Mouse (Mus musculus): ENCODE data around the gene Rorc. TPM values are rescaled to one million over a fixed set of nuclear protein-coding genes. Genes with fewer than 3 reads are reported as not detected.

Rorc gene
- total RNA-seq, 2 experiments from 2014 or later: 2.0 to 2.6 TPM

DNA sequence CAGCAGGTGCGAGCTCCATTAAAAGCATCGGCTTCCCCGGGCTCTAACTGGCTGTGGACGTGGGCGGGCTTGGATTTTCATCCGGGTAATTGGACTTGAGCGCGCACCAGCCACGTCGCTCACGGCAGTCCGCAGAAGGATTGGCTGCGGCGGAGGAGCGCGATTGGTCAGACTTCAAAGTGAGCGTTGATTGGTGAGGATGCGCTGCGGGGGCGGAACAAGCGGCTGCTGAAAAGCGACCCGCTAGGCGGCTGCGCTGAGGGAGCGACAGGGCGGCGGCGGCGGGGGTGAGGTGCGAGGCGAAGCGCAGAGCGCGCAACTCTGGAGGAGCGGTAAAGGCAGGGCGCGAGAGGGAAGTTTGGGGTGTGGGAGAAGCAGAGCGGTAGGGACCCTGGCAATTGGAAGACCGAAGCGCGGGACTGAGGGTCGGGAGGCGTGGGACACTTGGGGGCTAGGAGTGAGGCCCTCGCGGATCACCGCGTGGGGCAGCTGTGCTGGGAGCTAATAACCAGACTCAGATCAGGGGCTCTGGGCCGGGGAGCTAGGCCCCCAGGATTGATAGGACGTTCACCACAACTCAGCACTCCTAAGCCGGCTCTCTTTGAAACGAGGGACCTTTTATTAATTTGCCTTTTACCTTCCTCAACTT is 40.6 kb downstream of the Rorc start, which contains the start of gene Tdrkh:
Gene Tdrkh, plus strand, starts transcription at position 243 of the 649 bp plus-strand sequence.
- DNase-seq (ENCODE audit: low spot score in 2 of 2): peak; percentile 98 to 99

DNA sequence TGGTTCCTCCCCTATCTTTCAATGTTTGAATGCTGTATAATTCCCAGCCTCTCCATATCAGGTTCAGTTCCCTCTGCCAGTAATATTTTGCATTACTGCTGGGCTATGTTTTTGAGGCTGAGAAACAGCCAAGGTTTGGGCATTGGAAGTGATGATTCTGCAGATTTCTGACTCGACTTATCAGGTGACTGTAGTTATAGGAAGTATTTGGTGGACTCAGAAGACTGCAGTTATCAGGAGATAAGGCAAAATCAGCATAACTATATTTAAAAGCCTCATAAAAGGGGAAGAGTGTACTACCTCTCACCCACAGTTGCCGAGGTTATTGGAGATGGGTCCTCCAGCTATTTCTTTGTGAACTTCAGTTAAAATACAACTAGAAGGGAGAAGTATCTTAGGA is 58.4 kb downstream of the Rorc start:
- DNase-seq (ENCODE audit: low spot score in 2 of 2): no peak

DNA sequence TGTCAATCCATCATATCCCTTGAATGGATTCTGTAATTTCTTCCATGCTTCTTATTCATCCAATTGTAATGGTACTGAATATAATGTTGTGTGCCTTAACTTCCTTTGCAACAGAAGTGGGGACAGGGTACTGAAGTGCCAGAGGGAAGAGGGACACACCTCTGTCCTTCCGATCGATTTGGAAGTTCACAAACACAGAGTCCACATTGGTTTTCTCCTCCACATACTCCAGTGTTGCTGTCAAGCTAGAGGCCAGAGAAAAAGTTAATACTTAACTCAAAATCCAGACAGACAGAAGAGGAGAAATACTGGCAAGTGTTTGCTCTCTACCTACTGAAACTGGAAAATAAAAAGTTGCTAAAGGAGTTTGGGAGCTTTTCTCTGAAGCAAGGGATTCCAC is 61.7 kb downstream of the Rorc start:
- DNase-seq (ENCODE audit: low spot score in 2 of 2): no peak

DNA sequence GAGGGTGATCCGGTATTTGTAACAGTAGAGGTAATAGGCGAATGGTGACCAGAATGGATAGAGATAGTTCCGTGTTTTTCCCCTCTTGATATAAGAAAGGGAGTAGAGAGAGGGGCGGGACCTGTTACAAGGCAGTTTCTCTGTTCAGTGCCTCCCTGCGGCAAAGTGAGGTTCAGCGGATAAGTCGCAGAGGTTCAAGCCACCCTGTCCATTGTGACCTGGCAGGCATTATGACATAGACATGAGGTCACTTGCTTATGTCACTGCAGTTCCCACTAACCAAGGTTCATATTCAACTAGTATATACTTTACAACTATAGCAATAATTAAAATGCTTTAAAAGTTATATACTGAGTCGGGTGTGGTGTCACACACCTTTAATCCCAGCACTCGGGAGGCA is 63.8 kb downstream of the Rorc start:
- DNase-seq (ENCODE audit: low spot score in 2 of 2): no peak

DNA sequence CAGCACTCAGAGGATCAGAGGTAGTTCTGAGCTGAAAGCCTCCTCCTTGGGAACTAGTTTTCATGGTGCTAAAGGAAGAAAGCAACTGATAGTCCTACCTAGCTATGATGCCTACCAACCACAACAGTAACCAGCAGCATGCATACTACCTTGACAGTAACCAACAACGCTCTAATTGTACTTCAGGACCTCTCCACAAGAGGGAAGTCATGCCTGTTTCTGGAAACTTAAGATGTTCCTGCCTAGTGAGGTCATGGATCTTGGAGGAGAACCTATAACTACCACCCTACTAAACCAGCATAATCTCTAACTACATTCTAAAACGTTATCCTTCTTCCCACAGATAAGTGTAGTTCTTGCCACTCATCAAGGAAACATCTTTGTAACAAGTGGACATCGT is 68.6 kb downstream of the Rorc start:
- peak in 1 of 2 experiments; percentile 28 for DNase-seq (ENCODE audit: low spot score in 2 of 2)

DNA sequence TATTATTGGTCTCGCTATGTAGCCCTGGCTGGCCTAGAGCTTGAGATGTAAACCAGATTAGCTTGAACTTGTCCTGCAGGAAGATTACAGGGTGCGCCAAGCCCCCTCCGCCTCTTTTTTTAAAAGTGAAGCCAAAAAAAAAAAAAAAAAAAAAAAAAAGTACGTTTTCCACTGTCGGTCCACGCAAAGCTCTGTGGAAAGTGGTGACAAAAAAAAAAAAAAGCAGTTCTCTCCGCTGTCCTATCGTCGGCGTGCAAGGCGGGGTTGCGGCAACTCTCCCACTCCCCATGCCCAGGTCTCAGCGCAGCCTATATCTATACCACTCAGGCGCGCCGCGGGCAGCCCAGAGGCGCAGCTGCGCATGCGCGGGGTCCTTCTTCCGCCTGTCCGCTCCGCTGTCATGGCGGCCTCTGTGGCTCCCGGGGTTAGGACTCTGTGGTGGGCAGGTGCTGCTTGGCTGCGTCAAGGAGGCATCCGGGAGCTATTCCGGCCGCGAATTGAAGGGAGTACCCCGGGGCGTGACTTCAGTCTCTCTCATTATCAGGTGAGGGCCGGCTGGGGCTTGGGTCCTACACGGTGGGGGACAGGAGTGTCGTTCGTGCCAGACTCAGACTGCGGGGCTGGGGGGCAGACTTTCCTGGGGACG is 70.5 kb downstream of the Rorc start, which contains the start of gene Mrpl9:
Gene Mrpl9, plus strand, starts transcription at position 368 of the 646 bp plus-strand sequence.
- DNase-seq (ENCODE audit: low spot score in 2 of 2): peak; percentile 88 to 96

DNA sequence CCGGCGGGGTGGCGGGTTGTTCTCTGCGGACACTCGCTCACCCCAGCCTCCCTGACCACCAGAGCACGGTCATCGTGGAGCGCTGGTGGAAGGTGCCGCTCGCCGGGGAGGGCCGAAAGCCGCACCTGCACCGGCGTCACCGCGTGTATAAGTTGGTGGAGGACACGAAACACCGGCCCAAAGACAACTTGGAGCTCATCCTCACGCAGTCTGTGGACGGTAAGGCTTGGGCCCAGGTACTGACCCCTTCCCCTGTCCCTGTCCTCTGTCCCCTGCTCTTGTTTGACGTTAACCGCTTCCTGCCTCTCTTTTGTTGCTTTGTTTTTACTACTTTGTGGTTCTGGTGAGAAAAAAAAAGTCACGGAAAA is 71.0 kb downstream of the Rorc start, which contains the start of gene Oaz3:
Gene Oaz3, minus strand, starts transcription at position 319 of the 368 bp plus-strand sequence.
- DNase-seq (ENCODE audit: low spot score in 2 of 2): peak in 1 of 2 experiments; percentile 16

Other genes with a start within 250 kb of the Rorc start
- gene Gm10696, start 194.6 kb upstream of the Rorc start, total RNA-seq (2021): not detected
- not detected for gene Gm5286, start 176.1 kb upstream of the Rorc start, total RNA-seq (2021)
- gene Gm4778, start 108.8 kb upstream of the Rorc start, total RNA-seq (2021): not detected
- gene Them4, start 62.7 kb upstream of the Rorc start, total RNA-seq (2021): 10 to 100 TPM; 23.8 to 27.2 TPM
- not detected for gene Them5, start 30.7 kb upstream of the Rorc start, total RNA-seq (2021)
- under 1 TPM; 0.57 to 0.76 TPM for gene C2cd4d, start 10.4 kb upstream of the Rorc start, total RNA-seq (2021)
- gene Lingo4, start 25.7 kb downstream of the Rorc start, total RNA-seq (2021): under 1 TPM; 0.74 to 0.87 TPM
- 10 to 100 TPM; 41.9 to 45.3 TPM for gene Tdrkh, start 40.5 kb downstream of the Rorc start, total RNA-seq (2021)
- 10 to 100 TPM; 42.5 to 43.0 TPM for gene Mrpl9, start 70.5 kb downstream of the Rorc start, total RNA-seq (2021)
- not detected for gene Oaz3, start 71.1 kb downstream of the Rorc start, total RNA-seq (2021)
- 100 to 1,000 TPM; 167 to 185 TPM for gene Celf3, start 105.5 kb downstream of the Rorc start, total RNA-seq (2021)
- gene Riiad1, start 107.5 kb downstream of the Rorc start, total RNA-seq (2021): 1 to 10 TPM; 6.5 to 9.6 TPM
- gene Snx27, start 209.9 kb downstream of the Rorc start, total RNA-seq (2021): 100 to 1,000 TPM; 112 to 115 TPM